Mouse (Mus musculus) liver, adult 2 months (tissue): Measurements from ENCODE around the gene Vti1b.

Experiments
- CTCF ChIP-seq: fragments of 200-500 bp; IDR thresholded peaks from 2 replicates; pipeline ENCODE4 v1.5.1; 2011; ENCODE audit warnings: low read depth, low read length, control low read depth
- POLR2A ChIP-seq: fragments of 200-500 bp; IDR thresholded peaks from 2 replicates; pipeline ENCODE4 v1.6.1; 2011; ENCODE audit warnings: low read length, control low read depth; ENCODE audit not compliant: insufficient read depth; ENCODE audit errors: extremely low read depth

GRCm38 (mm10) chr12:79193441-79193840 lies 21.0 kb upstream of the Vti1b start:
- TF ChIP-seq CTCF (peak; percentile 73), POLR2A (no peak)
